In the genomic region with DNA sequence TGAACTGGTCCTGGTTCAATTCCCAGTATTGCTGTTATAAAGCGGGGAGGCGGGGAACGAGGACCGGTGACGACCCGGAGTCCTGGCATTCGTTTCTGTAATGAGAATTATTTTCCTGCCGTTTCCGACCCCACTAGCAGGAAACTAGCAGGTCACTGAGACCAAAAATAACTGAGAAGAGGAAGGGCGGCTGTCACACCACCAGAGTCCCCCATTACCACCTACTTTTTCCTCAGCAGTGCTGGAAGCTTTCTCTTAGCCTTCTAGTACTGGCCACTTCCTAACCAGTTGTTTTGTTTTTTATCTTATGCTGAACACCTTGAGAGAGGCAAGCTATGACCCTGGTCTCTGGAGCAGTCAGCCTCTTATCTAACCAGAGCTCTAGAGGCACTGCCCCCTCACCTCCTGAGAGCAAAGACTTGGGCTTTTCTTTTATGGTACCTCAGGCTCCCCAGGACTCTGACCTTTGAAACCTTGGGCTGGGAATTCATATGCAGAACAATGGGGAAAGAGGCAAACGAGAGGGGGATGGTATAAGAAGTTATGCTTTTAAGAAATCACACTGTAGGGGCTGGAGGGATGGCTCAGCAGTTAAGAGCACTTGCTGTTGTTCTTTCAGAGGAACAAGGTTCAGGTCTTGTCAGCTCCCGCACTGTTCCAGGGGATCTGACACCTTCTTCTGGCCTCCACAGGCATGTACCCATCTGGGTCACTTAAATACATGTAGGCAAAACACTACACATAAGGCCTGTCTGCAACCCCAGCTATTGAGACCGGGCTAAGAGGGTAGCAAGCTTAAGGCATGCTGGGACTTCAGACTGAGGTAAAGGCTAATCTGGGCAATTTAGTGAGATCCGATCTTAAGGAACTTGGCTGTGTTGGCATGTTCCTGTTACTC, we compare ENCODE assay signal across 8 mouse cellular contexts. TPM values are rescaled to one million over a fixed set of nuclear protein-coding genes. Genes with fewer than 3 reads are reported as not detected.
DNase-seq lines count a peak whose midpoint lies in the region; ATAC-seq lines count a peak whose summit lies in the region.

No protein-coding gene starts in this region.

- intact Hi-C loops in heart, postnatal 10 days (cut with DNase I), result no loop called here

- peak overlapping the region; percentile 84 for H3K4me2 ChIP-seq in embryonic facial prominence, embryonic 11.5 days (ENCODE audit: low read depth, low read length)
- peak overlapping the region; percentile 85 for H3K4me2 ChIP-seq in limb, embryonic 13.5 days (replicated peaks)
- H3K4me2 ChIP-seq in neural tube, embryonic 13.5 days, result peak overlapping the region; percentile 88

- no peak for ATAC-seq in embryonic facial prominence, embryonic 11.5 days (replicated peaks; ENCODE audit: insufficient number of reproducible peaks, low FRiP score, low TSS enrichment, low read depth)
- ATAC-seq in hematopoietic stem cell, adult 5-6 weeks (replicated peaks in 1 of 2; ENCODE audit: insufficient read depth in 1 of 2, low FRiP score in 2 of 2, low TSS enrichment in 1 of 2, low read depth in 1 of 2, poor library complexity in 2 of 2, severe bottlenecking in 2 of 2), result peak; percentile 4 to 29; a peak in 2 of 4 replicates
- no peak for ATAC-seq in limb, embryonic 13.5 days (ENCODE audit: low FRiP score, low read depth)
- ATAC-seq in neural tube, embryonic 13.5 days (ENCODE audit: low read depth), result no peak

- peak overlapping the region; percentile 54 for H3K4me3 ChIP-seq in embryonic facial prominence, embryonic 11.5 days (ENCODE audit: low read depth, low read length)
- H3K4me3 ChIP-seq in limb, embryonic 13.5 days, result peak overlapping the region; percentile 56
- peak overlapping the region; percentile 53 for H3K4me3 ChIP-seq in neural tube, embryonic 13.5 days

- H3K36me3 ChIP-seq in embryonic facial prominence, embryonic 11.5 days (replicated peaks; ENCODE audit: control insufficient read depth, insufficient read depth, low read depth, low read length), result no peaks in the 10 kb centered on the region
- no peaks in the 10 kb centered on the region for H3K36me3 ChIP-seq in limb, embryonic 13.5 days
- H3K36me3 ChIP-seq in neural tube, embryonic 13.5 days, result peaks cover 17% of the 10 kb centered on the region

- peaks cover 22% of the 10 kb centered on the region for H3K27me3 ChIP-seq in embryonic facial prominence, embryonic 11.5 days (ENCODE audit: control insufficient read depth, insufficient read depth, low read length)
- peaks cover 49% of the 10 kb centered on the region for H3K27me3 ChIP-seq in limb, embryonic 13.5 days
- H3K27me3 ChIP-seq in neural tube, embryonic 13.5 days, result peaks cover 51% of the 10 kb centered on the region

- peak; percentile 65 to 81 for DNase-seq in heart, adult 18-20 months
- no peak for DNase-seq in heart, postnatal 10 days
- no peak for DNase-seq in embryonic facial prominence, embryonic 11.5 days (ENCODE audit: low spot score)
- DNase-seq in left cerebral cortex, adult 11 months (ENCODE audit: low spot score), result no peak
- DNase-seq in layer of hippocampus, adult 9-11 months, result no peak

- no peaks in the 10 kb centered on the region; the same call in 1 of the 2 replicates for H3K4me1 ChIP-seq in embryonic facial prominence, embryonic 11.5 days (ENCODE audit: control insufficient read depth, insufficient read depth, low read length)
- H3K4me1 ChIP-seq in limb, embryonic 13.5 days, result peaks cover 40% of the 10 kb centered on the region
- peaks cover 51% of the 10 kb centered on the region for H3K4me1 ChIP-seq in neural tube, embryonic 13.5 days (replicated peaks)

- H3K9me3 ChIP-seq in embryonic facial prominence, embryonic 11.5 days (replicated peaks; ENCODE audit: control insufficient read depth, low read length), result no peaks in the 10 kb centered on the region
- H3K9me3 ChIP-seq in limb, embryonic 13.5 days, result no peaks in the 10 kb centered on the region
- H3K9me3 ChIP-seq in neural tube, embryonic 13.5 days, result no peaks in the 10 kb centered on the region

- 10% methylated on average over 14 of the region's 14 CpGs for WGBS in embryonic facial prominence, embryonic 11.5 days
- 11% methylated on average over 14 of the region's 14 CpGs for WGBS in limb, embryonic 13.5 days
- 10% methylated on average over 14 of the region's 14 CpGs for WGBS in neural tube, embryonic 13.5 days

- peak overlapping the region; percentile 75 for H3K9ac ChIP-seq in embryonic facial prominence, embryonic 11.5 days (replicated peaks; ENCODE audit: low read length)
- peak overlapping the region; percentile 79 for H3K9ac ChIP-seq in limb, embryonic 13.5 days
- H3K9ac ChIP-seq in neural tube, embryonic 13.5 days, result peak overlapping the region; percentile 83

- H3K27ac ChIP-seq in embryonic facial prominence, embryonic 11.5 days (replicated peaks; ENCODE audit: low read depth, low read length), result peak overlapping the region; percentile 56; the same call in 1 of the 2 replicates
- peak overlapping the region; percentile 61 for H3K27ac ChIP-seq in limb, embryonic 13.5 days
- H3K27ac ChIP-seq in neural tube, embryonic 13.5 days (replicated peaks), result peak overlapping the region; percentile 93

RNA-seq across cellular contexts. Expression of gene Slc16a13, which starts 1.0 kb away (rescaled TPM):
- 1 to 10 TPM; 2.1 to 2.9 TPM for total RNA-seq in heart, adult 18-20 months (2021)
- 1 to 10 TPM; 5.2 to 6.8 TPM for total RNA-seq in heart, postnatal 10 days (2021)
- 8.5 and 13.4 TPM in 2 replicates for polyA plus RNA-seq in embryonic facial prominence, embryonic 11.5 days (2014; fragmentation: Nextera tagmentation; extraction: Ambion mirVana)
- total RNA-seq in hematopoietic stem cell, adult 5-6 weeks (2017), result 13.4 and 15.6 TPM in 2 replicates
- polyA plus RNA-seq in limb, embryonic 13.5 days (2015; fragmentation: Nextera tagmentation; extraction: Ambion mirVana), result 10.9 and 11.5 TPM in 2 replicates
- 14.7 and 15.8 TPM in 2 replicates for polyA plus RNA-seq in neural tube, embryonic 13.5 days (2015; fragmentation: Nextera tagmentation; extraction: Ambion mirVana)

RNA-seq across cellular contexts. Expression of gene Bcl6b, which starts 7.7 kb away (rescaled TPM):
- 10 to 100 TPM in 1 of 2 experiments, 1 to 10 TPM in 1; 5.5 to 15.5 TPM for total RNA-seq in heart, adult 18-20 months (2021)
- 10 to 100 TPM; 54.7 to 55.5 TPM for total RNA-seq in heart, postnatal 10 days (2021)
- 6.7 and 6.9 TPM in 2 replicates for polyA plus RNA-seq in embryonic facial prominence, embryonic 11.5 days (2014; fragmentation: Nextera tagmentation; extraction: Ambion mirVana)
- total RNA-seq in hematopoietic stem cell, adult 5-6 weeks (2017), result 0.69 and 1.4 TPM in 2 replicates
- 10.0 and 10.3 TPM in 2 replicates for polyA plus RNA-seq in limb, embryonic 13.5 days (2015; fragmentation: Nextera tagmentation; extraction: Ambion mirVana)
- 6.0 and 6.1 TPM in 2 replicates for polyA plus RNA-seq in neural tube, embryonic 13.5 days (2015; fragmentation: Nextera tagmentation; extraction: Ambion mirVana)

RNA-seq across cellular contexts. Expression of gene Slc16a11, which starts 9.3 kb away (rescaled TPM):
- 1 to 10 TPM in 1 of 2 experiments, under 1 TPM in 1; 0.65 to 2.2 TPM for total RNA-seq in heart, adult 18-20 months (2021)
- total RNA-seq in heart, postnatal 10 days (2021), result under 1 TPM; 0.20 to 0.91 TPM
- polyA plus RNA-seq in embryonic facial prominence, embryonic 11.5 days (2014; fragmentation: Nextera tagmentation; extraction: Ambion mirVana), result 0.81 TPM in 1 of 2 replicates, not detected in the other
- 5.9 and 10.0 TPM in 2 replicates for total RNA-seq in hematopoietic stem cell, adult 5-6 weeks (2017)
- polyA plus RNA-seq in limb, embryonic 13.5 days (2015; fragmentation: Nextera tagmentation; extraction: Ambion mirVana), result 1.5 and 1.7 TPM in 2 replicates
- 3.0 and 3.4 TPM in 2 replicates for polyA plus RNA-seq in neural tube, embryonic 13.5 days (2015; fragmentation: Nextera tagmentation; extraction: Ambion mirVana)

RNA-seq across cellular contexts. Expression of gene 0610010K14Rik, which starts 15.9 kb away (rescaled TPM):
- total RNA-seq in heart, adult 18-20 months (2021), result 10 to 100 TPM; 29.1 to 30.6 TPM
- total RNA-seq in heart, postnatal 10 days (2021), result 10 to 100 TPM; 54.8 to 60.8 TPM
- 195 and 211 TPM in 2 replicates for polyA plus RNA-seq in embryonic facial prominence, embryonic 11.5 days (2014; fragmentation: Nextera tagmentation; extraction: Ambion mirVana)
- 19.7 and 35.1 TPM in 2 replicates for total RNA-seq in hematopoietic stem cell, adult 5-6 weeks (2017)
- polyA plus RNA-seq in limb, embryonic 13.5 days (2015; fragmentation: Nextera tagmentation; extraction: Ambion mirVana), result 203 and 209 TPM in 2 replicates
- 161 and 174 TPM in 2 replicates for polyA plus RNA-seq in neural tube, embryonic 13.5 days (2015; fragmentation: Nextera tagmentation; extraction: Ambion mirVana)

RNA-seq across cellular contexts. Expression of gene Gm21988, which starts 17.8 kb away (rescaled TPM):
- total RNA-seq in heart, adult 18-20 months (2021), result 1 to 10 TPM; 2.7 TPM
- total RNA-seq in heart, postnatal 10 days (2021), result 1 to 10 TPM; 3.3 to 3.4 TPM
- 7.5 and 9.1 TPM in 2 replicates for polyA plus RNA-seq in embryonic facial prominence, embryonic 11.5 days (2014; fragmentation: Nextera tagmentation; extraction: Ambion mirVana)
- total RNA-seq in hematopoietic stem cell, adult 5-6 weeks (2017), result 3.7 TPM in 1 of 2 replicates, not detected in the other
- polyA plus RNA-seq in limb, embryonic 13.5 days (2015; fragmentation: Nextera tagmentation; extraction: Ambion mirVana), result 11.6 and 12.1 TPM in 2 replicates
- polyA plus RNA-seq in neural tube, embryonic 13.5 days (2015; fragmentation: Nextera tagmentation; extraction: Ambion mirVana), result 17.0 and 18.3 TPM in 2 replicates

Comparison
In these comparisons a context has a peak if more than half of its experiments do, and no peak if none do; other contexts are left out.
1. DNase-seq: peak in heart, adult 18-20 months (2 of 2); none in heart, postnatal 10 days (0 of 2), embryonic facial prominence, embryonic 11.5 days (single experiment), left cerebral cortex, adult 11 months (single experiment) and layer of hippocampus, adult 9-11 months (single experiment).
2. ATAC-seq: peak in hematopoietic stem cell, adult 5-6 weeks (2 of 2); none in embryonic facial prominence, embryonic 11.5 days (single experiment), limb, embryonic 13.5 days (single experiment) and neural tube, embryonic 13.5 days (single experiment).
3. Peak in every context shown above with its lines, with median percentiles within 50 percentile points of each other: H3K27ac ChIP-seq, H3K4me2 ChIP-seq, H3K4me3 ChIP-seq and H3K9ac ChIP-seq.